Mouse (Mus musculus): ENCODE data around the gene Gzmd. TPM values are rescaled to one million over a fixed set of nuclear protein-coding genes. Genes with fewer than 3 reads are reported as not detected.

Gzmd gene
- total RNA-seq (2023) = not detected

GRCm38 (mm10) chr14:56132508-56132907 lies at the start of gene Gzmd:
Gene Gzmd (minus strand): TSS chr14:56132608.

GRCm38 (mm10) chr14:56174499-56174898 lies 42.1 kb upstream of the Gzmd start, which contains the start of gene Gzmn:
Gene Gzmn (minus strand): TSS chr14:56174599.

GRCm38 (mm10) chr14:56159479-56159878 lies 27.1 kb upstream of the Gzmd start, which contains the start of gene Gzmg:
Gene Gzmg (minus strand): TSS chr14:56159579.

GRCm38 (mm10) chr14:56120525-56120924 lies 11.9 kb downstream of the Gzmd start, which contains the start of gene Gzme:
Gene Gzme (minus strand): TSS chr14:56120625.

GRCm38 (mm10) chr14:56102386-56102785 lies 30.0 kb downstream of the Gzmd start, which contains the start of gene Ctsg:
Gene Ctsg (minus strand): TSS chr14:56102574.

GRCm38 (mm10) chr14:56085167-56085566 lies 47.2 kb downstream of the Gzmd start, which contains the start of gene Mcpt8:
Gene Mcpt8 (minus strand): TSS chr14:56085273.

Other genes with a start within 250 kb of the Gzmd start
- gene Cbln3, start 248.2 kb downstream of the Gzmd start, total RNA-seq (2023) = under 1 TPM in 1 of 2 experiments, not detected in 1; 0.32 TPM
- gene Khnyn, start 247.7 kb downstream of the Gzmd start, total RNA-seq (2023) = 100 to 1,000 TPM; 111 to 115 TPM
- gene Sdr39u1, start 232.3 kb downstream of the Gzmd start, total RNA-seq (2023) = 10 to 100 TPM; 24.9 to 30.8 TPM
- not detected for gene Cma1, start 187.9 kb downstream of the Gzmd start, total RNA-seq (2023)
- not detected for gene Cma2, start 181.6 kb downstream of the Gzmd start, total RNA-seq (2023)
- gene Mcpt1, start 114.6 kb downstream of the Gzmd start, total RNA-seq (2023) = not detected
- not detected for gene Mcpt9, start 102.1 kb downstream of the Gzmd start, total RNA-seq (2023)
- not detected for gene Mcpt2, start 90.6 kb downstream of the Gzmd start, total RNA-seq (2023)
- not detected for gene Mcpt4, start 70.3 kb downstream of the Gzmd start, total RNA-seq (2023)
- gene Mcpt8, start 47.3 kb downstream of the Gzmd start, total RNA-seq (2023) = not detected
- not detected for gene Ctsg, start 30.0 kb downstream of the Gzmd start, total RNA-seq (2023)
- not detected for gene Gzme, start 12.0 kb downstream of the Gzmd start, total RNA-seq (2023)
- not detected for gene Gzmg, start 27.0 kb upstream of the Gzmd start, total RNA-seq (2023)
- gene Gzmn, start 42.0 kb upstream of the Gzmd start, total RNA-seq (2023) = not detected
- not detected for gene Gzmf, start 78.8 kb upstream of the Gzmd start, total RNA-seq (2023)
- gene Gzmc, start 102.0 kb upstream of the Gzmd start, total RNA-seq (2023) = not detected
- gene Gzmb, start 129.7 kb upstream of the Gzmd start, total RNA-seq (2023) = under 1 TPM in 1 of 2 experiments, not detected in 1; 0.64 TPM
- gene Atp12a, start 232.5 kb upstream of the Gzmd start, total RNA-seq (2023) = not detected